Mouse (Mus musculus) liver, embryonic 13.5 days (tissue): ENCODE measurements around the gene Plekhg3. TPM values are rescaled to one million over a fixed set of nuclear protein-coding genes. Genes with fewer than 3 reads are reported as not detected.
A peak's percentile ranks its signal among the peaks of the same experiment; 100 is the strongest.

Experiments
- ATAC-seq: fragments of 200-750 bp; cut with Nextera tagmentation; 2 replicates; pipeline ENCODE4 v1.8.0; 2017; ENCODE audit warnings: low read depth, mild to moderate bottlenecking, moderate number of reproducible peaks, moderate library complexity
- DNase-seq: peaks from one replicate; pipeline ENCODE4 v3.0.0; 2022
- H3K27ac ChIP-seq: fragments of 300-500 bp; sonication (generic); 2 replicates; pipeline ENCODE4 v1.5.1; 2015; ENCODE audit warnings: moderate library complexity, mild to moderate bottlenecking, inconsistent platforms
- H3K27me3 ChIP-seq: fragments of 300-500 bp; sonication (generic); 2 replicates; pipeline ENCODE4 v1.6.1; 2015; ENCODE audit warnings: mild to moderate bottlenecking, inconsistent platforms
- H3K36me3 ChIP-seq: fragments of 300-500 bp; sonication (generic); 2 replicates; pipeline ENCODE4 v1.6.1; 2015; ENCODE audit warnings: mild to moderate bottlenecking, inconsistent platforms
- H3K4me1 ChIP-seq: fragments of 300-500 bp; sonication (generic); replicated peaks from 2 replicates; pipeline ENCODE4 v1.6.1; 2015; ENCODE audit warnings: inconsistent platforms
- H3K4me2 ChIP-seq: fragments of 300-500 bp; sonication (generic); 2 replicates; pipeline ENCODE4 v1.6.1; 2015; ENCODE audit warnings: inconsistent platforms, mild to moderate bottlenecking, moderate library complexity
- H3K4me3 ChIP-seq: fragments of 300-500 bp; sonication (generic); replicated peaks from 2 replicates; pipeline ENCODE4 v1.5.1; 2015; ENCODE audit warnings: mild to moderate bottlenecking, inconsistent platforms
- H3K9ac ChIP-seq: fragments of 300-500 bp; sonication (generic); 2 replicates; pipeline ENCODE4 v1.6.1; 2015; ENCODE audit warnings: mild to moderate bottlenecking, inconsistent platforms
- H3K9me3 ChIP-seq: fragments of 300-500 bp; sonication (generic); replicated peaks from 2 replicates; pipeline ENCODE4 v1.6.1; 2016; ENCODE audit warnings: inconsistent platforms
- WGBS: fragments of 180-500 bp; shearing (Covaris S2); methylation state at CpG from one replicate; pipeline ENCODE4 v1.1.7; 2015; ENCODE audit not compliant: insufficient replicate concordance; 5-methylcytosine and 5-hydroxymethylcytosine counted together
- polyA plus RNA-seq: library from polyadenylated mRNA; unstranded; fragments of >200 nt; fragmentation: Nextera tagmentation; extraction: Ambion mirVana; gene quantifications from 2 replicates; pipeline ENCODE4 v1.2.1, GENCODE M21; 2015

Plekhg3 gene
- polyA plus RNA-seq, 1 experiment from 2014 or later, result 1.7 TPM

GRCm38 (mm10) chr12:76585028-76585427 is 54.3 kb downstream of the Plekhg3 start:
- DNase-seq (no peak), ATAC-seq (no peak)
- no peak overlapping the region for H3K9ac ChIP-seq
- H3K4me2 ChIP-seq, result no peak overlapping the region
- H3K36me3 ChIP-seq, result no peaks in the 10 kb centered on the region
- peaks cover 11% of the 10 kb centered on the region; the same call in 1 of the 2 replicates for H3K4me1 ChIP-seq
- H3K27me3 ChIP-seq, result peaks cover 18% of the 10 kb centered on the region
- H3K9me3 ChIP-seq, result 0 out of 2 replicates have a peak, but pooled peaks cover 4% of the 10 kb centered on the region
- H3K4me3 ChIP-seq, result no peak overlapping the region
- no peak overlapping the region for H3K27ac ChIP-seq

DNA sequence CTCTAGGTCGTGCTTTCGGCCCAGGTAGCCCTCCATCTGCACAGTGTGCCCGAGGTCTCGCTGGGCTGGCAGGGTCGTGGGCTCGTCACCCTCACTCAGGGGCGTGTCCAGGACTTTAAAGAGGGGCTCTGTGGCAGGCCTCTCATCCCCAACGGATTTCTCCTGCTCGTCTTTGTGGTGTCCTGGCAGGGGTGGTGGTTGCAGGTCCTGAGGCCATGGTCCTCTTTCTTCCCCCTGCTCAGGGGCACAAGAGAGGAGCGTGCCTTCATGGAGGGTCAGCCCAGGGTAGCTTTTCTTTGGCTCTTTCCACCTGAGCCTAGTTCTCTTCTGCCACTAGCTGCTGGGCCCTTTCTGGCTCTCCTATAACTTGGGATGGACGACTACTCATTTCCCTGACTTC is 56.7 kb downstream of the Plekhg3 start:
- Histone ChIP-seq H3K9me3 (0 out of 2 replicates have a peak, but pooled peaks cover 4% of the 10 kb centered on the region), H3K4me3 (no peak overlapping the region), H3K4me2 (no peak overlapping the region), H3K27me3 (peaks cover 19% of the 10 kb centered on the region), H3K36me3 (no peaks in the 10 kb centered on the region), H3K27ac (no peak overlapping the region), H3K9ac (no peak overlapping the region), H3K4me1 (peaks cover 12% of the 10 kb centered on the region; the same call in 1 of the 2 replicates)
- no peak for ATAC-seq
- WGBS, result 73% methylated on average over 11 of the region's 11 CpGs
- no peak for DNase-seq

- no peak overlapping the region for H3K9ac ChIP-seq
- ATAC-seq, result no peak
- 0 out of 2 replicates have a peak, but pooled peaks cover 4% of the 10 kb centered on the region for H3K9me3 ChIP-seq
- DNase-seq, result no peak
- no peak overlapping the region for H3K4me3 ChIP-seq
- H3K27me3 ChIP-seq, result peaks cover 19% of the 10 kb centered on the region
- H3K4me2 ChIP-seq, result no peak overlapping the region
- no peak overlapping the region for H3K27ac ChIP-seq
- WGBS, result 53% methylated on average over 6 of the region's 6 CpGs
- H3K36me3 ChIP-seq, result no peaks in the 10 kb centered on the region
- peaks cover 33% of the 10 kb centered on the region for H3K4me1 ChIP-seq
These were observed 58.8 kb downstream of the Plekhg3 start for GRCm38 (mm10) chr12:76589531-76589930.

- H3K4me2 ChIP-seq, result no peak overlapping the region
- WGBS, result 61% methylated on average over 3 of the region's 3 CpGs
- DNase-seq (no peak), ATAC-seq (no peak)
- peaks cover 19% of the 10 kb centered on the region for H3K27me3 ChIP-seq
- H3K36me3 ChIP-seq, result peaks cover 11% of the 10 kb centered on the region
- H3K9me3 ChIP-seq, result no peaks in the 10 kb centered on the region
- H3K9ac ChIP-seq, result no peak overlapping the region
- no peak overlapping the region for H3K4me3 ChIP-seq
- H3K27ac ChIP-seq, result no peak overlapping the region
- peaks cover 48% of the 10 kb centered on the region for H3K4me1 ChIP-seq
These were observed 60.3 kb downstream of the Plekhg3 start for GRCm38 (mm10) chr12:76591037-76591436.

- peaks cover 23% of the 10 kb centered on the region for H3K36me3 ChIP-seq
These were observed 61.5 kb downstream of the Plekhg3 start for GRCm38 (mm10) chr12:76592213-76592612.

GRCm38 (mm10) chr12:76593254-76593653 is 62.6 kb downstream of the Plekhg3 start:
- peak; percentile 4; the same call in 1 of the 2 replicates for ATAC-seq
- Histone ChIP-seq H3K4me2 (peak overlapping the region; percentile 54), H3K4me1 (peaks cover 66% of the 10 kb centered on the region), H3K36me3 (peaks cover 33% of the 10 kb centered on the region), H3K27ac (peak overlapping the region; percentile 96), H3K9ac (peak overlapping the region; percentile 72), H3K4me3 (no peak overlapping the region), H3K9me3 (no peaks in the 10 kb centered on the region), H3K27me3 (peaks cover 19% of the 10 kb centered on the region)
- whole genome bisulfite sequencing, result 71% methylated on average over 6 of the region's 6 CpGs
- DNase-seq, result no peak

More at GRCm38 (mm10) chr12:76592213-76592612, 61.5 kb downstream of the Plekhg3 start:
- H3K9ac ChIP-seq, result no peak overlapping the region
- WGBS, result 58% methylated on average over 1 of the region's 1 CpGs
- peaks cover 57% of the 10 kb centered on the region for H3K4me1 ChIP-seq
- H3K27me3 ChIP-seq, result peaks cover 19% of the 10 kb centered on the region
- ATAC-seq (no peak), DNase-seq (peak; percentile 57)
- no peak overlapping the region for H3K4me3 ChIP-seq
- H3K9me3 ChIP-seq, result no peaks in the 10 kb centered on the region
- peak overlapping the region; percentile 96; the same call in 1 of the 2 replicates for H3K27ac ChIP-seq
- H3K4me2 ChIP-seq, result no peak overlapping the region

DNA sequence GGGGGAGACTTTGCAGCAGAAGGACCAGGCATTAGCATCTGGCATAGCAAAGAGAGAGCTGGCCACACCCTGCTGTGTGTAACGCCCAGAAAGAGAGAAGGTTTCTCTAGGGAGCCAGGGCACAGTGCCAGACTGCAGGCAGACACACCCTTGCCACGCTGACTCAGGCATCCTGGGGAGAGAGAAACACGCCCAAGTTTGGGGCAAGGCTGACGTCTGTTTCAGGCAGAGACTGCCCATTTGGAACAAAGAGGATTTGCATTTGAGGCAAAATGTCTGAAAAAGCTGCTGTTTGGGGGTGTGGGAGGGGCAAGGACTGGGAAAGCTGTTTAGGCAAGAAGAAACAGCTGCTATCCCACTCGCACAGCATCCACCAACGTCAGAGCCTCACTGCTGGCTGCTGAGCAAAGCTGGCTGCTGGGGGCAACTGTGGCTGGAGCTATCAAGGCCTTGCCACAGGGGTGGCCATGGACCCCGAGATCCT is 63.2 kb downstream of the Plekhg3 start:
- peak overlapping the region; percentile 72 for H3K9ac ChIP-seq
- peaks cover 70% of the 10 kb centered on the region for H3K4me1 ChIP-seq
- H3K4me2 ChIP-seq, result peak overlapping the region; percentile 54
- H3K9me3 ChIP-seq, result no peaks in the 10 kb centered on the region
- H3K27me3 ChIP-seq, result peaks cover 12% of the 10 kb centered on the region
- peak; percentile 90 for ATAC-seq
- peaks cover 40% of the 10 kb centered on the region for H3K36me3 ChIP-seq
- peak overlapping the region; percentile 96 for H3K27ac ChIP-seq
- peak; percentile 77 for DNase-seq
- 17% methylated on average over 7 of the region's 7 CpGs for WGBS
- 0 out of 2 replicates have a peak overlapping the region, but pooled peaks have one; percentile 4 for H3K4me3 ChIP-seq

DNA sequence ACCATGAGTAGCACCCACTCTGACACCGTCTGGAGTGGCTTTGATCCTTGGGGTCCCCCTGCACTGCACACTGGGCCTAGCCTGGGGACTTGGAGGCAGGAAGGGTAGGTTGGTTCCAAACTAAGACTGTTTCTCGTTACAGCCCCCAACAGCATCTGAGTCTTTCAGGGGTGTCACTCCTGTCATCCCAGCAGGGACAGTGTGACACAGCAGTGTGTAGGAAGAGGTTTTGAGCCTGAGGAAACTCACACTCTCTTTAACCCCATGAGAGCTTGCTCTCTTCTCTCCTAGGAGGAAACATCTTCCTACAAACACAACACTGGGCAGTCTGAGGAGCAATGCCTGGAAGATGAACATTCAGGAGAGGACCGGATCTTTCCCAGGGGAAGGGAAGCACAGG is 63.9 kb downstream of the Plekhg3 start:
- H3K9me3 ChIP-seq, result no peaks in the 10 kb centered on the region
- ATAC-seq (no peak; the same call in 1 of the 2 replicates), DNase-seq (no peak)
- H3K4me2 ChIP-seq, result peak overlapping the region; percentile 54
- peak overlapping the region; percentile 72 for H3K9ac ChIP-seq
- H3K27ac ChIP-seq, result peak overlapping the region; percentile 96
- 64% methylated on average over 3 of the region's 3 CpGs for WGBS
- no peak overlapping the region for H3K4me3 ChIP-seq
- H3K27me3 ChIP-seq, result peaks cover 6% of the 10 kb centered on the region
- H3K4me1 ChIP-seq, result peaks cover 67% of the 10 kb centered on the region
- peaks cover 47% of the 10 kb centered on the region for H3K36me3 ChIP-seq

- Histone ChIP-seq H3K9ac (no peak overlapping the region), H3K27ac (no peak overlapping the region), H3K27me3 (no peaks in the 10 kb centered on the region), H3K4me3 (no peak overlapping the region), H3K4me2 (no peak overlapping the region), H3K9me3 (no peaks in the 10 kb centered on the region), H3K4me1 (peaks cover 66% of the 10 kb centered on the region), H3K36me3 (peaks cover 59% of the 10 kb centered on the region)
- WGBS, result 76% methylated on average over 2 of the region's 2 CpGs
- ATAC-seq (no peak), DNase-seq (no peak)
These were observed 65.1 kb downstream of the Plekhg3 start for GRCm38 (mm10) chr12:76595830-76596229.

- no peaks in the 10 kb centered on the region for H3K27me3 ChIP-seq
- no peak overlapping the region for H3K27ac ChIP-seq
- no peaks in the 10 kb centered on the region for H3K9me3 ChIP-seq
- peaks cover 66% of the 10 kb centered on the region for H3K36me3 ChIP-seq
- peaks cover 66% of the 10 kb centered on the region for H3K4me1 ChIP-seq
- no peak overlapping the region for H3K4me2 ChIP-seq
- H3K4me3 ChIP-seq, result no peak overlapping the region
- ATAC-seq, result no peak
- 48% methylated on average over 15 of the region's 15 CpGs for WGBS
- no peak overlapping the region for H3K9ac ChIP-seq
- DNase-seq, result peak; percentile 46
These were observed 65.8 kb downstream of the Plekhg3 start for GRCm38 (mm10) chr12:76596292-76597023.

- DNase-seq (no peak), ATAC-seq (no peak)
- Histone ChIP-seq H3K36me3 (peaks cover 77% of the 10 kb centered on the region), H3K27ac (no peak overlapping the region), H3K4me2 (no peak overlapping the region), H3K4me3 (no peak overlapping the region), H3K9me3 (no peaks in the 10 kb centered on the region), H3K9ac (no peak overlapping the region), H3K27me3 (no peaks in the 10 kb centered on the region), H3K4me1 (peaks cover 56% of the 10 kb centered on the region)
- 85% methylated on average over 15 of the region's 15 CpGs for WGBS
These were observed 66.9 kb downstream of the Plekhg3 start for GRCm38 (mm10) chr12:76597577-76598100.
